Mouse (Mus musculus): ENCODE results near the gene Pea15a. TPM values are rescaled to one million over a fixed set of nuclear protein-coding genes. Genes with fewer than 3 reads are reported as not detected.

Gene Pea15a
- polyA plus RNA-seq, 1 experiment from 2014 or later: 385 TPM

DNA sequence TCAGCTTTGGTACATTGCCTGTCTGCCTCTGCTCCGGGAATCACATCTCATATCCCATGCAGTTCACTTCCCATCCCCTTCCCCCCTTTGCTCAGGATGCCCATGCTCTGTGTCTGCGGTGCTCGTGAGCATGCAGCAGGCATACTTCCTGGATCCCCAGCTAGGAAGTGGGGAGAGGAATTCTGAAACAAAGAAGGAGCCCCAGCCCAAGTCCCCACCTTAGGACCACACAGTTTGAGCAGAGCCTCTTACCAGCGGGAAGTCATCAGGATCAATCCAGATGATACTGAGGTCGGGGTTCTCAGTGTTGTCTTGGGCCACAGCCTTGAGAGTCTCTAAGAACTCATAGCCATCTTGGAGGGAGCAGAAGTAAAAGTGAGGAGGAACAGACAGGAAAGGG, 6.2 kb upstream of the Pea15a start:
- no peak for ATAC-seq (ENCODE audit: low FRiP score, low TSS enrichment)
- WGBS: 52% methylated on average over 5 of the region's 5 CpGs
- Histone ChIP-seq H3K4me1 (ENCODE audit: control insufficient read depth, insufficient read depth, low read length) (peaks cover 17% of the 10 kb centered on the region), H3K9me3 (ENCODE audit: control insufficient read depth, low read length) (no peaks in the 10 kb centered on the region), H3K9ac (replicated peaks; ENCODE audit: low read length) (no peak overlapping the region), H3K4me2 (ENCODE audit: low read length) (no peak overlapping the region), H3K27ac (replicated peaks; ENCODE audit: low read depth, low read length) (peak overlapping the region; percentile 32; the same call in 1 of the 2 replicates), H3K27me3 (ENCODE audit: control insufficient read depth, insufficient read depth, low read length) (no peaks in the 10 kb centered on the region), H3K36me3 (ENCODE audit: control insufficient read depth, insufficient read depth, low read length) (no peaks in the 10 kb centered on the region), H3K4me3 (replicated peaks; ENCODE audit: low read depth, low read length) (no peak overlapping the region)
- no peak for DNase-seq

DNA sequence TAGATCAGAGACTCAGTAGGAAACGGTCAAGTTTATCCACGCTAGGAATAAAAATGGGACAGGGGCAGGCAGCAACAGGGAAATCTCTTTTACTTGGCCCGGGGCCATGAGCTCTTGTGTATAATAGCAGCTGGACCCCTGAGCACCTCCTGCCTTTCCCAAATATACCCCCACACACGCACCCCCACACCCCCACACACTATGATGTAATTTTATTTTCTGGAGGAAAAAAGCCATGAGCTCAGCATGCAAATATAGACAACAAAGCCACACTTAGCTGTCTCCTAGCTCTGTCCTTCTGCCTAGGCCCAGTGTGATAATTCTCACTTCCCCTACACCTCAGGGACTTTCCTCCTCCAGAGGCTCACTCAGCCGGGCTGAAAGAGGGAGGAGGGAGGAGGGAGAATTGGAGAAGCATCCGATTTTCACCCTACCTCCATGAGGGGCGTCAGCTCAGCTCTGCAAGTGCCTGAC, 544 bp upstream of the Pea15a start:
- Histone ChIP-seq H3K9ac (replicated peaks; ENCODE audit: low read length) (peak overlapping the region; percentile 98), H3K4me1 (ENCODE audit: control insufficient read depth, insufficient read depth, low read length) (peaks cover 45% of the 10 kb centered on the region), H3K27me3 (ENCODE audit: control insufficient read depth, insufficient read depth, low read length) (no peaks in the 10 kb centered on the region), H3K9me3 (ENCODE audit: control insufficient read depth, low read length) (no peaks in the 10 kb centered on the region), H3K27ac (replicated peaks; ENCODE audit: low read depth, low read length) (peak overlapping the region; percentile 91), H3K4me2 (ENCODE audit: low read length) (peak overlapping the region; percentile 81), H3K36me3 (ENCODE audit: control insufficient read depth, insufficient read depth, low read length) (no peaks in the 10 kb centered on the region), H3K4me3 (replicated peaks; ENCODE audit: low read depth, low read length) (peak overlapping the region; percentile 80)
- 5% methylated on average over 7 of the region's 7 CpGs for WGBS
- DNase-seq: peak; percentile 69
- 0 out of 2 replicates have a peak, but pooled peaks have one; percentile 0 for ATAC-seq (ENCODE audit: low FRiP score, low TSS enrichment)

DNA sequence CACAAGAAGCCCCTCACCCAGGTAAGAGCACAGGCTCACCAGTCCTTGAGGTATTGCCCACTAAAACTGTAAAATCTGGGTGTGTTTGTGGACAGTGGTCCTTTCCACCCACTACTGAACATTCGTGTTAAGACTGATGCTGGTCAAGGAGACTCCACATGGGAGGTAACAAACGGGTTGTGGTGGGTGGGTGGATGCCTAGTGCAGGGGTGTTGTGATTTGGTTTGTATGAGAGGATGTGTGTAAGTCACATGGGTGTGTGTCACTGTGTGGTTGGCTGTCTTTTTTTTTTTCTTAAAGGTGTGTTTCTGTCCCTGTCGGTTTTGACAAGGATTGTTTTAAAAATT, 890 bp downstream of the Pea15a start:
- no peaks in the 10 kb centered on the region for H3K36me3 ChIP-seq (ENCODE audit: control insufficient read depth, insufficient read depth, low read length)
- H3K4me1 ChIP-seq (ENCODE audit: control insufficient read depth, insufficient read depth, low read length): peaks cover 59% of the 10 kb centered on the region
- H3K9ac ChIP-seq (replicated peaks; ENCODE audit: low read length): peak overlapping the region; percentile 98
- 1% methylated on average over 3 of the region's 3 CpGs for WGBS
- no peak for ATAC-seq (ENCODE audit: low FRiP score, low TSS enrichment)
- no peaks in the 10 kb centered on the region for H3K27me3 ChIP-seq (ENCODE audit: control insufficient read depth, insufficient read depth, low read length)
- peak overlapping the region; percentile 80 for H3K4me3 ChIP-seq (replicated peaks; ENCODE audit: low read depth, low read length)
- no peaks in the 10 kb centered on the region for H3K9me3 ChIP-seq (ENCODE audit: control insufficient read depth, low read length)
- H3K4me2 ChIP-seq (ENCODE audit: low read length): peak overlapping the region; percentile 81
- peak overlapping the region; percentile 91 for H3K27ac ChIP-seq (replicated peaks; ENCODE audit: low read depth, low read length)
- DNase-seq: peak; percentile 35

DNA sequence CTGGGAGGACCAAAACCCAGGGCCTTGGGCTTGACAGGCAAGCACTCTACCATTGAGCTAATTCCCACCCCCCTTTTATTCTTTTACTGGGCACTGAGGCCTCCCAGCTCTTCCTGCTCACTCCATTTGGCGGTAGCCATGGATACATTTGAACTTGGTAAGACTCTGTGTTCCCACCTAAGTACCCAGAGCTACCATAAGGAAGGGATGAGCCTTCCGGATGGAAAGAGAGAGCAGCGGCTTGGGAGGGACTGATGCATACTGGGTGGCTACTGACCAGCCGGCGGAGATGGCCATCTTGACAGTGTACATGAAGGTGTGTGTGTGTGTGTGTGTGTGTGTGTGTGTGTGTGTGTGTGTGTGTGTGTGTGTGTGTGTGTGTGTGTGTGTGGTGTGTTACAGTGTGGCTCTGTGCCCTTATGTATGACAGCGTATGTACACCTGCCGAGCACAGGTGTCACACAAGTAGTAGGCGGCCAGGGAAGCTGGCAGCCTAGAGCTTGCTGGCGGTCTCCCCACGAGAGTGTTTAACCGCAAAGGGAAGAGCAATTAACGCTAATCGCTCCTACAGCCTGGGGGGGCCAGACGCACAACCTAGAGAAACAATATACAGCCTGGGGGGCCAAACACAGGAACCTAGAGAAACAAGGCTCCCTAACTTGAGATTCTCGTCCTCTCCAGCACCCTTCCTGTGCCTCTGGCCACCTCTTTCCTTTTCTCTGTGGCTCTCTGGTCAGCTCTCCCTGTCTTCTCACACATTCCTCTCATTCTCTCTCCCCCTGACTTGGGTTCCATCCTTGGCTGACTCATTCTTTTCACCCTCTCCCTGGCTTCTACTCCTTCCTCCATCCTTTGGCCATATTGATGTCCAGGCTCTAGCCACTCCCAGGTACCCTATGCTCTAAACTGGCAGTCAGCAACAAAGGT, 1.5 kb downstream of the Pea15a start:
- 6% methylated on average over 15 of the region's 15 CpGs for WGBS
- Histone ChIP-seq H3K9me3 (ENCODE audit: control insufficient read depth, low read length) (no peaks in the 10 kb centered on the region), H3K4me2 (ENCODE audit: low read length) (peak overlapping the region; percentile 81), H3K9ac (replicated peaks; ENCODE audit: low read length) (peak overlapping the region; percentile 98), H3K36me3 (ENCODE audit: control insufficient read depth, insufficient read depth, low read length) (peaks cover 5% of the 10 kb centered on the region), H3K27ac (replicated peaks; ENCODE audit: low read depth, low read length) (peak overlapping the region; percentile 91), H3K4me1 (ENCODE audit: control insufficient read depth, insufficient read depth, low read length) (peaks cover 65% of the 10 kb centered on the region), H3K27me3 (ENCODE audit: control insufficient read depth, insufficient read depth, low read length) (no peaks in the 10 kb centered on the region), H3K4me3 (replicated peaks; ENCODE audit: low read depth, low read length) (peak overlapping the region; percentile 80)
- peak; percentile 60 for DNase-seq
- no peak for ATAC-seq (ENCODE audit: low FRiP score, low TSS enrichment)

DNA sequence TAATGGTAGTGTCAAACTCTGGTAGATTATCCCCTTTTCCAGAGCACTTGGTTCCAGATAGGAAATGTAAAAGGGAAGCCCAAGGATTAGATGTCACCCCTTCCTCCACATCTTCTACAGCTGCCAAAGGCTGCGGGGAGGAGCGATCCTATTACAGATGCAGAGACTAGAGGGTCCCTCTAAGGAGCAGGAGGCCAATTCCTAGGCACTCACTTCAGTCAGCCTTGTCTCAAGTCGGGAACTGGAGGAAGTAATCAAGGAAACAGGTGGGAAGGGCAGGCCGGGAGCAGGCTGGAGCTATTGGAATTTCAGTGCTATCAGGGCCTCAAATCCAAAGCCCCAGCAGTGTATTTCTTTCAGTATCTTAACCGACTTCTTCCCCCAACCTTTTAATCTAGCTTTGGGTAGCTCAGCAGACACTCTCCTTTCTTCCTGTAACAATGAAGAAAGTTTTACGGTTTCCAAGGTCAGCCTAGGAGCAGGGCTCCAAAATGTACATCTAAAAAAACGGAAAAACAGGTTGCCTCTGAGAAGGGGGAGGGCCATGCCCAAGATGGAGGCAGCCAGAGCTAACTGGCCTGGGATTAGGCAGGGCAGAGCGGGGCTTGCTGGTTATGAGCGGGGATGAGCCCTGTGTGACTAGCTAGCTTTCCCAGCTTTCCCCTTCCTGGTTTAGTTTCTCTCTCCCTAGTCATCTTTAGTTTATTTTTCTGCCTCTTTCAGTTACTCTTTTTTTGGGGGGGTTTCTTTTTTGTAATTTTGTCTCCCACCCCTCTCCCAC, 2.4 kb downstream of the Pea15a start:
- peaks cover 13% of the 10 kb centered on the region for H3K36me3 ChIP-seq (ENCODE audit: control insufficient read depth, insufficient read depth, low read length)
- H3K9me3 ChIP-seq (ENCODE audit: control insufficient read depth, low read length): no peaks in the 10 kb centered on the region
- peak overlapping the region; percentile 91 for H3K27ac ChIP-seq (replicated peaks; ENCODE audit: low read depth, low read length)
- no peaks in the 10 kb centered on the region for H3K27me3 ChIP-seq (ENCODE audit: control insufficient read depth, insufficient read depth, low read length)
- H3K4me2 ChIP-seq (ENCODE audit: low read length): peak overlapping the region; percentile 81
- WGBS: 2% methylated on average over 9 of the region's 9 CpGs
- DNase-seq (peak; percentile 37), ATAC-seq (ENCODE audit: low FRiP score, low TSS enrichment) (no peak)
- H3K4me3 ChIP-seq (replicated peaks; ENCODE audit: low read depth, low read length): peak overlapping the region; percentile 80
- peaks cover 68% of the 10 kb centered on the region for H3K4me1 ChIP-seq (ENCODE audit: control insufficient read depth, insufficient read depth, low read length)
- peak overlapping the region; percentile 98; the same call in 1 of the 2 replicates for H3K9ac ChIP-seq (replicated peaks; ENCODE audit: low read length)

DNA sequence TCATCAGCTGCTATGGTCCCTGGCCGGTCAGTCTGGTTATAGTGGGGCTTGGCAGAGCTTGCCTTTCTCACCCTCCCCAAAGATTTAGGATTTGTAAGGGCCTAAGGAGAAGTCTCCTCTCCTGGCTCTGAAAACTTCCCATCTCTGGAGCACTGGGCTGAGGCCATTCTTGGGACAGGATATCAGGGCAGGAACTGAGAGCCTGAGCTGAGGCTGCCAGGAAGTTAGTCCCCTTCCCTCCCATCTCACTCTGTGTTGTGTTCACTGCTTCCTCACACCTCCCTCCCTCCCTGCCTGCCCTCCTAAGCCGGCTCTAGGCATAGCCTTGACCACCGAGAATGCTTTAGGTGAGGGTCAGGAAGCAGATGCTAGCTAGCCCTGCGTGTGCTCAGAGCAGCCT, 3.0 kb downstream of the Pea15a start:
- Histone ChIP-seq H3K4me1 (ENCODE audit: control insufficient read depth, insufficient read depth, low read length) (peaks cover 68% of the 10 kb centered on the region), H3K4me3 (replicated peaks; ENCODE audit: low read depth, low read length) (peak overlapping the region; percentile 80), H3K9ac (replicated peaks; ENCODE audit: low read length) (peak overlapping the region; percentile 98; the same call in 1 of the 2 replicates), H3K36me3 (ENCODE audit: control insufficient read depth, insufficient read depth, low read length) (peaks cover 20% of the 10 kb centered on the region), H3K27ac (replicated peaks; ENCODE audit: low read depth, low read length) (peak overlapping the region; percentile 91), H3K9me3 (ENCODE audit: control insufficient read depth, low read length) (no peaks in the 10 kb centered on the region), H3K4me2 (ENCODE audit: low read length) (peak overlapping the region; percentile 81), H3K27me3 (ENCODE audit: control insufficient read depth, insufficient read depth, low read length) (no peaks in the 10 kb centered on the region)
- DNase-seq (peak; percentile 29), ATAC-seq (ENCODE audit: low FRiP score, low TSS enrichment) (no peak)
- WGBS: 0% methylated on average over 4 of the region's 4 CpGs

DNA sequence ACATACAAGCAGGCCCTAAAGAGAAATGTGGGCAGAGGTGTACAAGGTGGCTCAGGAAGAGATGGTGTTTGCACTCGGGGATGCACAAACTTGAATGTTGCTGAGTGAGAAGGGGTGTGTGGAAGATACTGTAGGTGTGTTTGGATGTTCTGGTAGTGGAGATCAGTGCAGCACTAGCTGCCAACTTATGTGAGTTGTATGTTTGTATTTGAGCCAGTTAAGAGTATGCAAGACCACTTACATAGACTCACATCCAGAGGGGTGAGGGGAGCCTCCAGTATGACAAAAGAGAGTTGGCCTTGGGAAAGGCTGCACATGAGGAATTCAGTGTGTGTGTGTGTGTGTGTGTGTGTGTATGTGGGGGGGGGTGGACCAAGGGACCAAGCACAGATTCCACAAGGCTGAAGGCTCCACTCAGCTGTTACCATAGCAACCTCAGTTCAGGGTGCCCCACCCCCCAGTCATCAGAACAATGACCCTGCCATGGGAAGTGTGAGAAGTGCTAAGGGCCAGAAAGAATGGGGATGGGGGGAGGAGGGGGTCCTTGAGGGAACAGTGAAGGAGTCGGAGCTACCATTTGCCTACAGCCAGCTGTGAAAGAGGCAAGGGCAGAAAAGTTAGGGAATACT, 3.6 kb downstream of the Pea15a start:
- H3K4me1 ChIP-seq (ENCODE audit: control insufficient read depth, insufficient read depth, low read length): peaks cover 68% of the 10 kb centered on the region
- H3K9me3 ChIP-seq (ENCODE audit: control insufficient read depth, low read length): no peaks in the 10 kb centered on the region
- H3K4me3 ChIP-seq (replicated peaks; ENCODE audit: low read depth, low read length): peak overlapping the region; percentile 80; the same call in 1 of the 2 replicates
- H3K9ac ChIP-seq (replicated peaks; ENCODE audit: low read length): peak overlapping the region; percentile 46; the same call in 1 of the 2 replicates
- H3K27ac ChIP-seq (replicated peaks; ENCODE audit: low read depth, low read length): peak overlapping the region; percentile 91
- peak overlapping the region; percentile 81 for H3K4me2 ChIP-seq (ENCODE audit: low read length)
- DNase-seq (peak; percentile 84), ATAC-seq (ENCODE audit: low FRiP score, low TSS enrichment) (peak; percentile 22)
- 5% methylated on average over 2 of the region's 2 CpGs for WGBS
- peaks cover 26% of the 10 kb centered on the region for H3K36me3 ChIP-seq (ENCODE audit: control insufficient read depth, insufficient read depth, low read length)
- H3K27me3 ChIP-seq (ENCODE audit: control insufficient read depth, insufficient read depth, low read length): no peaks in the 10 kb centered on the region
